Mouse (Mus musculus): ENCODE measurements around the gene Cab39. TPM values are rescaled to one million over a fixed set of nuclear protein-coding genes. Genes with fewer than 3 reads are reported as not detected.

Gene Cab39
- polyA plus RNA-seq, 1 experiment from 2014 or later: 25.4 TPM

GRCm38 (mm10) chr1:85758231-85758968 lies 34.8 kb upstream of the Cab39 start:
- H3K9ac ChIP-seq (ENCODE audit: low read length): no peak overlapping the region
- no peak for ATAC-seq (ENCODE audit: insufficient read depth, low FRiP score)
- H3K27me3 ChIP-seq (ENCODE audit: control insufficient read depth, insufficient read depth, low read length): no peaks in the 10 kb centered on the region
- WGBS: 29% methylated on average over 14 of the region's 14 CpGs
- no peaks in the 10 kb centered on the region for H3K4me1 ChIP-seq (ENCODE audit: control insufficient read depth, insufficient read depth, low read length)
- no peaks in the 10 kb centered on the region for H3K36me3 ChIP-seq (ENCODE audit: control insufficient read depth, insufficient read depth, low read length)
- H3K4me3 ChIP-seq (replicated peaks; ENCODE audit: low read length): no peak overlapping the region
- H3K4me2 ChIP-seq (ENCODE audit: low read depth, low read length): no peak overlapping the region
- H3K27ac ChIP-seq (ENCODE audit: low read length): no peak overlapping the region
- no peaks in the 10 kb centered on the region for H3K9me3 ChIP-seq (replicated peaks; ENCODE audit: control insufficient read depth, low read length)

GRCm38 (mm10) chr1:85758969-85759293 lies 34.3 kb upstream of the Cab39 start:
- no peak for ATAC-seq (ENCODE audit: insufficient read depth, low FRiP score)
- H3K4me3 ChIP-seq (replicated peaks; ENCODE audit: low read length): no peak overlapping the region
- H3K4me2 ChIP-seq (ENCODE audit: low read depth, low read length): no peak overlapping the region
- H3K9me3 ChIP-seq (replicated peaks; ENCODE audit: control insufficient read depth, low read length): no peaks in the 10 kb centered on the region
- no peak overlapping the region for H3K27ac ChIP-seq (ENCODE audit: low read length)
- H3K36me3 ChIP-seq (ENCODE audit: control insufficient read depth, insufficient read depth, low read length): no peaks in the 10 kb centered on the region
- H3K9ac ChIP-seq (ENCODE audit: low read length): no peak overlapping the region
- WGBS: 11% methylated on average over 1 of the region's 1 CpGs
- no peaks in the 10 kb centered on the region for H3K4me1 ChIP-seq (ENCODE audit: control insufficient read depth, insufficient read depth, low read length)
- H3K27me3 ChIP-seq (ENCODE audit: control insufficient read depth, insufficient read depth, low read length): no peaks in the 10 kb centered on the region

GRCm38 (mm10) chr1:85761665-85762064 lies 31.6 kb upstream of the Cab39 start:
- H3K27me3 ChIP-seq (ENCODE audit: control insufficient read depth, insufficient read depth, low read length): no peaks in the 10 kb centered on the region
- H3K9me3 ChIP-seq (replicated peaks; ENCODE audit: control insufficient read depth, low read length): no peaks in the 10 kb centered on the region
- no peaks in the 10 kb centered on the region for H3K4me1 ChIP-seq (ENCODE audit: control insufficient read depth, insufficient read depth, low read length)
- ATAC-seq (ENCODE audit: insufficient read depth, low FRiP score): no peak
- WGBS: 81% methylated on average over 4 of the region's 4 CpGs
- no peak overlapping the region for H3K4me3 ChIP-seq (replicated peaks; ENCODE audit: low read length)
- H3K27ac ChIP-seq (ENCODE audit: low read length): no peak overlapping the region
- no peak overlapping the region for H3K9ac ChIP-seq (ENCODE audit: low read length)
- no peaks in the 10 kb centered on the region for H3K36me3 ChIP-seq (ENCODE audit: control insufficient read depth, insufficient read depth, low read length)
- no peak overlapping the region for H3K4me2 ChIP-seq (ENCODE audit: low read depth, low read length)

GRCm38 (mm10) chr1:85763386-85763785 lies 29.9 kb upstream of the Cab39 start:
- Histone ChIP-seq H3K27ac (ENCODE audit: low read length) (no peak overlapping the region), H3K9ac (ENCODE audit: low read length) (no peak overlapping the region), H3K27me3 (ENCODE audit: control insufficient read depth, insufficient read depth, low read length) (no peaks in the 10 kb centered on the region), H3K36me3 (ENCODE audit: control insufficient read depth, insufficient read depth, low read length) (no peaks in the 10 kb centered on the region), H3K9me3 (replicated peaks; ENCODE audit: control insufficient read depth, low read length) (no peaks in the 10 kb centered on the region), H3K4me2 (ENCODE audit: low read depth, low read length) (no peak overlapping the region), H3K4me3 (replicated peaks; ENCODE audit: low read length) (no peak overlapping the region), H3K4me1 (ENCODE audit: control insufficient read depth, insufficient read depth, low read length) (no peaks in the 10 kb centered on the region)
- ATAC-seq (ENCODE audit: insufficient read depth, low FRiP score): no peak
- WGBS: 68% methylated on average over 6 of the region's 6 CpGs

- H3K4me2 ChIP-seq (ENCODE audit: low read depth, low read length): no peak overlapping the region
- H3K4me3 ChIP-seq (replicated peaks; ENCODE audit: low read length): no peak overlapping the region
- 81% methylated on average over 4 of the region's 4 CpGs for WGBS
- no peaks in the 10 kb centered on the region for H3K27me3 ChIP-seq (ENCODE audit: control insufficient read depth, insufficient read depth, low read length)
- no peak for ATAC-seq (ENCODE audit: insufficient read depth, low FRiP score)
- no peak overlapping the region for H3K9ac ChIP-seq (ENCODE audit: low read length)
- no peaks in the 10 kb centered on the region for H3K36me3 ChIP-seq (ENCODE audit: control insufficient read depth, insufficient read depth, low read length)
- H3K4me1 ChIP-seq (ENCODE audit: control insufficient read depth, insufficient read depth, low read length): no peaks in the 10 kb centered on the region
- H3K9me3 ChIP-seq (replicated peaks; ENCODE audit: control insufficient read depth, low read length): no peaks in the 10 kb centered on the region
- no peak overlapping the region for H3K27ac ChIP-seq (ENCODE audit: low read length)
These were observed 28.9 kb upstream of the Cab39 start for GRCm38 (mm10) chr1:85764291-85764690.

GRCm38 (mm10) chr1:85766120-85766519 lies 27.1 kb upstream of the Cab39 start:
- ATAC-seq (ENCODE audit: insufficient read depth, low FRiP score): no peak
- no peak overlapping the region for H3K4me2 ChIP-seq (ENCODE audit: low read depth, low read length)
- H3K4me3 ChIP-seq (replicated peaks; ENCODE audit: low read length): no peak overlapping the region
- no peaks in the 10 kb centered on the region for H3K27me3 ChIP-seq (ENCODE audit: control insufficient read depth, insufficient read depth, low read length)
- H3K9ac ChIP-seq (ENCODE audit: low read length): no peak overlapping the region
- no peaks in the 10 kb centered on the region for H3K9me3 ChIP-seq (replicated peaks; ENCODE audit: control insufficient read depth, low read length)
- WGBS: 86% methylated on average over 3 of the region's 3 CpGs
- no peaks in the 10 kb centered on the region for H3K4me1 ChIP-seq (ENCODE audit: control insufficient read depth, insufficient read depth, low read length)
- H3K36me3 ChIP-seq (ENCODE audit: control insufficient read depth, insufficient read depth, low read length): no peaks in the 10 kb centered on the region
- H3K27ac ChIP-seq (ENCODE audit: low read length): no peak overlapping the region

- Histone ChIP-seq H3K27ac (ENCODE audit: low read length) (no peak overlapping the region), H3K4me2 (ENCODE audit: low read depth, low read length) (no peak overlapping the region), H3K4me1 (ENCODE audit: control insufficient read depth, insufficient read depth, low read length) (no peaks in the 10 kb centered on the region), H3K9me3 (replicated peaks; ENCODE audit: control insufficient read depth, low read length) (no peaks in the 10 kb centered on the region), H3K27me3 (ENCODE audit: control insufficient read depth, insufficient read depth, low read length) (no peaks in the 10 kb centered on the region), H3K4me3 (replicated peaks; ENCODE audit: low read length) (no peak overlapping the region), H3K9ac (ENCODE audit: low read length) (no peak overlapping the region), H3K36me3 (ENCODE audit: control insufficient read depth, insufficient read depth, low read length) (no peaks in the 10 kb centered on the region)
- no peak for ATAC-seq (ENCODE audit: insufficient read depth, low FRiP score)
- 56% methylated on average over 1 of the region's 1 CpGs for WGBS
These were observed 25.5 kb upstream of the Cab39 start for GRCm38 (mm10) chr1:85767754-85768153.

GRCm38 (mm10) chr1:85771976-85772375 lies 21.3 kb upstream of the Cab39 start:
- Histone ChIP-seq H3K4me2 (ENCODE audit: low read depth, low read length) (no peak overlapping the region), H3K27ac (ENCODE audit: low read length) (no peak overlapping the region), H3K4me3 (replicated peaks; ENCODE audit: low read length) (no peak overlapping the region), H3K36me3 (ENCODE audit: control insufficient read depth, insufficient read depth, low read length) (no peaks in the 10 kb centered on the region), H3K27me3 (ENCODE audit: control insufficient read depth, insufficient read depth, low read length) (no peaks in the 10 kb centered on the region), H3K9me3 (replicated peaks; ENCODE audit: control insufficient read depth, low read length) (no peaks in the 10 kb centered on the region), H3K4me1 (ENCODE audit: control insufficient read depth, insufficient read depth, low read length) (no peaks in the 10 kb centered on the region), H3K9ac (ENCODE audit: low read length) (no peak overlapping the region)
- no peak for ATAC-seq (ENCODE audit: insufficient read depth, low FRiP score)
- WGBS: 64% methylated on average over 3 of the region's 3 CpGs

- Histone ChIP-seq H3K9me3 (replicated peaks; ENCODE audit: control insufficient read depth, low read length) (no peaks in the 10 kb centered on the region), H3K9ac (ENCODE audit: low read length) (no peak overlapping the region), H3K27ac (ENCODE audit: low read length) (no peak overlapping the region), H3K27me3 (ENCODE audit: control insufficient read depth, insufficient read depth, low read length) (no peaks in the 10 kb centered on the region), H3K36me3 (ENCODE audit: control insufficient read depth, insufficient read depth, low read length) (no peaks in the 10 kb centered on the region), H3K4me3 (replicated peaks; ENCODE audit: low read length) (no peak overlapping the region), H3K4me2 (ENCODE audit: low read depth, low read length) (no peak overlapping the region), H3K4me1 (ENCODE audit: control insufficient read depth, insufficient read depth, low read length) (no peaks in the 10 kb centered on the region)
- ATAC-seq (ENCODE audit: insufficient read depth, low FRiP score): no peak
- WGBS: 58% methylated on average over 7 of the region's 7 CpGs
These were observed 18.1 kb upstream of the Cab39 start for GRCm38 (mm10) chr1:85775136-85775535.
